Mouse (Mus musculus) MEL (cell line): Measurements from ENCODE around the gene Serpinb3d. TPM values are rescaled to one million over a fixed set of nuclear protein-coding genes. Genes with fewer than 3 reads are reported as not detected.
"Not testable (repeated sequence)": the region's sequence is repeated elsewhere in the genome, so short reads cannot be mapped to it uniquely, and the experiment has no call there.

Source experiments
- DNase-seq: peaks from one replicate; pipeline ENCODE4 v3.0.0; 2011; ENCODE audit warnings: low read depth, low spot score
- H3K27ac ChIP-seq: 2 replicates; pipeline ENCODE4 v1.5.1; 2012; ENCODE audit warnings: low read depth, mild to moderate bottlenecking, control low read depth, low read length, moderate library complexity; ENCODE audit not compliant: control insufficient read depth
- H3K27me3 ChIP-seq, 2 experiments: fragments of 150-350 bp in 1 of 2; sonication (generic) in 1 of 2; 2 replicates each; pipeline ENCODE4 v1.6.1; 2012; ENCODE audit warnings: low read length in 2 of 2, mild to moderate bottlenecking in 2 of 2, improper control_type of control experiment in 1 of 2, moderate library complexity in 1 of 2; ENCODE audit not compliant: insufficient read depth in 2 of 2, control insufficient read depth in 1 of 2
- H3K36me3 ChIP-seq, 2 experiments: 2 replicates each; pipeline ENCODE4 v1.6.1; 2012 to 2014; ENCODE audit warnings: low read length in 2 of 2, improper control_type of control experiment in 1 of 2, inconsistent platforms in 1 of 2, mild to moderate bottlenecking in 1 of 2; ENCODE audit not compliant: insufficient read depth in 2 of 2, control insufficient read depth in 1 of 2
- H3K4me1 ChIP-seq, 2 experiments: fragments of 150-350 bp in 1 of 2; sonication (generic) in 1 of 2; 2 replicates each; pipeline ENCODE4 v1.6.1; 2012; ENCODE audit warnings: low read length in 2 of 2, improper control_type of control experiment in 1 of 2, mild to moderate bottlenecking in 1 of 2; ENCODE audit not compliant: insufficient read depth in 2 of 2, control insufficient read depth in 1 of 2
- H3K4me3 ChIP-seq, 2 experiments: fragments of 150-350 bp in 1 of 2; sonication (generic) in 1 of 2; 2 replicates each; pipeline ENCODE4 v1.5.1; 2012; ENCODE audit warnings: low read depth in 2 of 2, low read length in 2 of 2, mild to moderate bottlenecking in 2 of 2, moderate library complexity in 2 of 2, control low read depth in 1 of 2, improper control_type of control experiment in 1 of 2; ENCODE audit not compliant: control insufficient read depth in 1 of 2, insufficient read depth in 1 of 2
- H3K79me2 ChIP-seq: 2 replicates; pipeline ENCODE4 v1.6.1; 2012; ENCODE audit warnings: mild to moderate bottlenecking, low read length, moderate library complexity; ENCODE audit not compliant: control insufficient read depth, poor library complexity, insufficient read depth
- H3K9ac ChIP-seq: 2 replicates; pipeline ENCODE4 v1.6.1; 2012; ENCODE audit warnings: low read depth, mild to moderate bottlenecking, control low read depth, low read length, moderate library complexity; ENCODE audit not compliant: control insufficient read depth, poor library complexity, severe bottlenecking
- H3K9me3 ChIP-seq: fragments of 150-350 bp; sonication (generic); replicated peaks from 2 replicates; pipeline ENCODE4 v1.6.1; 2012; ENCODE audit warnings: mild to moderate bottlenecking, low read length, improper control_type of control experiment, moderate library complexity; ENCODE audit not compliant: insufficient read depth
- CHD2 ChIP-seq: IDR thresholded peaks from 2 replicates; pipeline ENCODE4 v1.6.1; 2011; ENCODE audit warnings: low read length, improper control_type of control experiment
- CTCF ChIP-seq, 3 experiments: IDR thresholded peaks in 2 of 3; conservative IDR thresholded peaks in 1 of 3; 2 replicates each; pipeline ENCODE4 v1.5.1; 2011 to 2012; ENCODE audit warnings: low read length in 3 of 3, low read depth in 2 of 3, mild to moderate bottlenecking in 2 of 3, improper control_type of control experiment in 1 of 3, inconsistent platforms in 1 of 3, mixed read lengths in 1 of 3, moderate library complexity in 1 of 3; ENCODE audit not compliant: control insufficient read depth in 1 of 3, insufficient read depth in 1 of 3, poor library complexity in 1 of 3, severe bottlenecking in 1 of 3
- E2F4 ChIP-seq: IDR thresholded peaks from 2 replicates; pipeline ENCODE4 v1.6.1; 2011; ENCODE audit warnings: low read depth, low read length, improper control_type of control experiment, borderline replicate concordance
- ETS1 ChIP-seq: IDR thresholded peaks from 2 replicates; pipeline ENCODE4 v1.6.1; 2012; ENCODE audit warnings: low read depth, mild to moderate bottlenecking, inconsistent platforms, low read length, improper control_type of control experiment, moderate library complexity
- HCFC1 ChIP-seq: IDR thresholded peaks from 2 replicates; pipeline ENCODE4 v1.6.1; 2012; ENCODE audit warnings: low read depth, mild to moderate bottlenecking, inconsistent platforms, low read length, improper control_type of control experiment, moderate library complexity
- MYB ChIP-seq: IDR thresholded peaks from 2 replicates; pipeline ENCODE4 v1.6.1; 2011; ENCODE audit warnings: mild to moderate bottlenecking, low read depth, low read length, improper control_type of control experiment
- POLR2A ChIP-seq, 2 experiments: IDR thresholded peaks; 2 replicates each; pipeline ENCODE4 v1.6.1; 2011 to 2012; ENCODE audit warnings: low read length in 2 of 2, mild to moderate bottlenecking in 2 of 2, control low read depth in 1 of 2, improper control_type of control experiment in 1 of 2, low read depth in 1 of 2, moderate library complexity in 1 of 2; ENCODE audit not compliant: control insufficient read depth in 1 of 2, insufficient read depth in 1 of 2, poor library complexity in 1 of 2
- RAD21 ChIP-seq: IDR thresholded peaks from 2 replicates; pipeline ENCODE4 v1.6.1; 2011; ENCODE audit warnings: mild to moderate bottlenecking, low read depth, low read length, improper control_type of control experiment
- SMC3 ChIP-seq: IDR thresholded peaks from 2 replicates; pipeline ENCODE4 v1.6.1; 2011; ENCODE audit warnings: low read depth, low read length, improper control_type of control experiment
- TBP ChIP-seq: IDR thresholded peaks from 2 replicates; pipeline ENCODE4 v1.8.0; 2011; ENCODE audit warnings: low read depth, low read length, improper control_type of control experiment
- TCF12 ChIP-seq: IDR thresholded peaks from 2 replicates; pipeline ENCODE4 v1.6.1; 2014; ENCODE audit warnings: low read depth, mild to moderate bottlenecking, inconsistent platforms, low read length, improper control_type of control experiment, moderate library complexity
- UBTF ChIP-seq: IDR thresholded peaks from 2 replicates; pipeline ENCODE4 v1.6.1; 2012; ENCODE audit warnings: low read depth, mild to moderate bottlenecking, inconsistent platforms, low read length, improper control_type of control experiment, moderate library complexity, borderline replicate concordance; ENCODE audit not compliant: insufficient read depth
- USF2 ChIP-seq, 2 experiments: IDR thresholded peaks; 2 replicates each; pipeline ENCODE4 v1.6.1; 2011 to 2012; ENCODE audit warnings: improper control_type of control experiment in 2 of 2, low read length in 2 of 2, borderline replicate concordance in 1 of 2, inconsistent platforms in 1 of 2, low read depth in 1 of 2, mild to moderate bottlenecking in 1 of 2; ENCODE audit not compliant: insufficient read depth in 1 of 2
- ZC3H11A ChIP-seq: IDR thresholded peaks from 2 replicates; pipeline ENCODE4 v1.6.1; 2012; ENCODE audit warnings: low read depth, mild to moderate bottlenecking, inconsistent platforms, low read length, improper control_type of control experiment
- ZMIZ1 ChIP-seq: IDR thresholded peaks from 2 replicates; pipeline ENCODE4 v1.6.1; 2012; ENCODE audit warnings: low read depth, mild to moderate bottlenecking, inconsistent platforms, low read length, improper control_type of control experiment, moderate library complexity
- polyA plus RNA-seq, 2 experiments: library from polyadenylated mRNA; stranded (reverse) in 1 of 2; unstranded in 1 of 2; fragments of >175 nt in 1 of 2; fragments of >200 nt in 1 of 2; gene quantifications; 2 replicates each; pipeline versions ENCODE4 v1.2.1 to v1.2.4; 2012; ENCODE audit warnings: low replicate concordance in 2 of 2, low read depth in 1 of 2; ENCODE audit not compliant: insufficient read length in 2 of 2, insufficient read depth in 1 of 2, missing spikeins in 1 of 2
- total RNA-seq: library from RNA; depleted of rRNA; stranded (reverse); fragments of 300-350 nt; gene quantifications from 2 replicates; pipeline ENCODE4 v1.2.3, GENCODE M21; 2012; rRNA removed

Serpinb3d gene
- total RNA-seq, result not detected in 2 replicates
- not detected for polyA plus RNA-seq

GRCm38 (mm10) chr1:107083406-107083805 is at the start of gene Serpinb3d:
Gene Serpinb3d (minus strand): TSS chr1:107083506.
- H3K27me3 ChIP-seq, result no peaks in the 10 kb centered on the region
- H3K36me3 ChIP-seq, result no peaks in the 10 kb centered on the region
- no peak for DNase-seq
- H3K9ac ChIP-seq, result no peak within 1 kb of the TSS
- no peaks in the 10 kb centered on the region for H3K4me1 ChIP-seq
- H3K9me3 ChIP-seq, result no peaks in the 10 kb centered on the region
- no peak within 1 kb of the TSS for H3K4me3 ChIP-seq
- no peak for TF ChIP-seq TCF12
- no peak for TF ChIP-seq MYB
- TF ChIP-seq SMC3, result no peak
- TF ChIP-seq ETS1, result no peak
- no peak for TF ChIP-seq HCFC1
- TF ChIP-seq TBP, result no peak
- TF ChIP-seq CHD2, result no peak
- TF ChIP-seq POLR2A (IDR thresholded peaks at IDR 0.05; ENCODE audit: control insufficient read depth in 1 of 2, insufficient read depth in 1 of 2, low read depth in 1 of 2, low read length in 2 of 2, poor library complexity in 1 of 2), result no peak
- no peak within 1 kb of the TSS for H3K27ac ChIP-seq
- H3K79me2 ChIP-seq, result no peaks in the 10 kb centered on the region

- TF ChIP-seq RAD21 (peak; percentile 63), CTCF (IDR thresholded peaks at IDR 0.05 in 2 of 3, conservative IDR thresholded peaks at IDR 0.05 in 1 of 3; ENCODE audit: control insufficient read depth in 1 of 3, insufficient read depth in 1 of 3, low read depth in 2 of 3, low read length in 3 of 3, poor library complexity in 1 of 3, severe bottlenecking in 1 of 3) (peak; percentile 16 to 56 (median 47); a peak in 5 of 6 replicates), ZC3H11A (peak; percentile 55; the same call in 1 of the 2 replicates), SMC3 (peak; percentile 66)
- H3K36me3 ChIP-seq, H3K27me3 ChIP-seq, H3K79me2 ChIP-seq, H3K9ac ChIP-seq, H3K9me3 ChIP-seq, H3K4me3 ChIP-seq, H3K4me1 ChIP-seq, H3K27ac ChIP-seq: not testable (repeated sequence)
- DNase-seq, result peak; percentile 9
Measured at GRCm38 (mm10) chr1:107127453-107127852, 44.1 kb upstream of the Serpinb3d start.

GRCm38 (mm10) chr1:107098417-107098816 is 15.1 kb upstream of the Serpinb3d start:
- Histone ChIP-seq H3K9me3 (no peaks in the 10 kb centered on the region), H3K27ac (no peak overlapping the region), H3K36me3 (no peaks in the 10 kb centered on the region), H3K4me3 (no peak overlapping the region), H3K79me2 (no peaks in the 10 kb centered on the region), H3K27me3 (no peaks in the 10 kb centered on the region), H3K9ac (no peak overlapping the region), H3K4me1 (no peaks in the 10 kb centered on the region)
- TF ChIP-seq USF2 (IDR thresholded peaks at IDR 0.05; ENCODE audit: borderline replicate concordance in 1 of 2, insufficient read depth in 1 of 2, low read depth in 1 of 2, low read length in 2 of 2) (no peak), UBTF (no peak), E2F4 (no peak), ZMIZ1 (no peak)
- DNase-seq, result no peak
